Mouse (Mus musculus) kidney, embryonic 14.5 days (tissue): ENCODE data around the gene Smc6. TPM values are rescaled to one million over a fixed set of nuclear protein-coding genes. Genes with fewer than 3 reads are reported as not detected.

Experiments
- ATAC-seq: fragments of 200-750 bp; cut with Nextera tagmentation; 2 replicates; pipeline ENCODE4 v1.8.0; 2017; ENCODE audit warnings: moderate number of reproducible peaks, mild to moderate bottlenecking, moderate TSS enrichment, moderate library complexity; ENCODE audit not compliant: low FRiP score, low TSS enrichment
- H3K27ac ChIP-seq: fragments of 300-500 bp; sonication (generic); 2 replicates; pipeline ENCODE4 v1.5.1; 2014; ENCODE audit warnings: low read depth, mild to moderate bottlenecking, low read length, moderate library complexity, mixed read lengths
- H3K27me3 ChIP-seq: fragments of 300-500 bp; sonication (generic); 2 replicates; pipeline ENCODE4 v1.6.1; 2014; ENCODE audit warnings: mild to moderate bottlenecking, low read length; ENCODE audit not compliant: control insufficient read depth, insufficient read depth
- H3K36me3 ChIP-seq: fragments of 300-500 bp; sonication (generic); 2 replicates; pipeline ENCODE4 v1.6.1; 2014; ENCODE audit warnings: low read length, mixed read lengths; ENCODE audit not compliant: control insufficient read depth, insufficient read depth
- H3K4me1 ChIP-seq: fragments of 300-500 bp; sonication (generic); 2 replicates; pipeline ENCODE4 v1.6.1; 2014; ENCODE audit warnings: low read length, mixed read lengths; ENCODE audit not compliant: control insufficient read depth, insufficient read depth
- H3K4me2 ChIP-seq: fragments of 300-500 bp; sonication (generic); replicated peaks from 2 replicates; pipeline ENCODE4 v1.6.1; 2014; ENCODE audit warnings: low read depth, mild to moderate bottlenecking, low read length
- H3K4me3 ChIP-seq: fragments of 300-500 bp; sonication (generic); 2 replicates; pipeline ENCODE4 v1.5.1; 2014; ENCODE audit warnings: mild to moderate bottlenecking, low read length
- H3K9ac ChIP-seq: fragments of 300-500 bp; sonication (generic); 2 replicates; pipeline ENCODE4 v1.6.1; 2014; ENCODE audit warnings: low read depth, mild to moderate bottlenecking, low read length, moderate library complexity
- H3K9me3 ChIP-seq: fragments of 300-500 bp; sonication (generic); 2 replicates; pipeline ENCODE4 v1.6.1; 2016; ENCODE audit warnings: low read length; ENCODE audit not compliant: control insufficient read depth
- WGBS: fragments of 180-500 bp; shearing (Covaris S2); extraction: QIAGEN DNeasy Blood & Tissue Kit; methylation state at CpG from one replicate; pipeline ENCODE4 v1.1.7; 2014; 5-methylcytosine and 5-hydroxymethylcytosine counted together
- polyA plus RNA-seq: library from polyadenylated mRNA; unstranded; fragments of >200 nt; fragmentation: Nextera tagmentation; extraction: Ambion mirVana; gene quantifications from 2 replicates; pipeline ENCODE4 v1.2.1, GENCODE M21; 2014

Smc6 gene
- 127 and 141 TPM in 2 replicates for polyA plus RNA-seq

DNA sequence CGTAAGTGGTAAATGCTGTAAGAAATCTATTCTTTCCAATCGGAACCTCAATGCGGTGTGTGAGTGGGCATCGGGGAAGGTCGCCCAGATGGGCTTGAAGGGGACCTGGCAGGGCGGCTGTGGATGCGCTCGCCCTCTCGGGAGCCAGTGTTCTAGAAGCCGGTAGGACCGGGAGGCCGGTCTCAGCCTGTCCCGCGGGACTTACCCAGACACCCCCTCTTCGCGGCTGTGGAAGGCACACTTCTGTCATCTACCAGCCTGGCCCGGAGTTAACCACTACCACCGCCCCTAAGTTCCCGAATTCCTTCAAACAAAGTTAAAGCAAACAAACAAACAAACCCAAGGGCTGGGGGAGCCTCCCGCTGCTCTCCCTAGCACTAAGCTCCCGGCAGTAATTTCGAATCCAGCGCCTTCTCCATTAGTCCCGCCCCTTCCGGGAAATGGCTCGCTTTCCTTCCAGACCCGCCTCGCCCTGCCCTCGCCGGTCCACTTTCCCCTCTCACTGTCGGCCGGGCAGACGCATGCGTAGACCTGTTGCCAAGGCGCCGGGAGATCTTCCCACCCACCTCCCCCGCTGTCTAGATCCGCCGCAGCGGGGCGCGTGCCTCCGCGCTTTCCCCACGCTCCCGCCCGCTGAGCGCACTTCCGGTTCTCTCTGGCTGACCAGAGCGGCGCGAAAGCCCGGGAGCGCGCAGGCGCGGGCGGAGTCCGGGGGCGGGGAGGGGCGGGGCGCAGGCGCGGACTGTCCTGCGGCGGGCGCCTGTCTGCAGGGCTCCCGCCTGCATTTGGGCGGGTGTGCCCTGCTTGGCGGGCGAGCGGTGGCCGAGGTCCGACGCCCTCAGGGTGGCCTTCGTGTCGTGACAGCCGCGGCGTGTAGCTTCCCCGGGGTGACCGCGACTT is at the start of gene Smc6, which contains the start of gene Gen1:
Smc6 (plus strand) TSS at position 505 of the 900 bp plus-strand sequence.
Gen1 (minus strand) TSS at position 420 of the 900 bp plus-strand sequence.
- Histone ChIP-seq H3K27me3 (no peaks in the 10 kb centered on the region), H3K9me3 (no peaks in the 10 kb centered on the region), H3K4me1 (peaks cover 9% of the 10 kb centered on the region), H3K9ac (peak within 1 kb of the TSS; percentile 95), H3K27ac (peak within 1 kb of the TSS; percentile 94), H3K36me3 (no peaks in the 10 kb centered on the region), H3K4me2 (peak within 1 kb of the TSS; percentile 60), H3K4me3 (peak within 1 kb of the TSS; percentile 86)
- under 1% methylated on average over 80 of the region's 83 CpGs for WGBS
- ATAC-seq, result peak; percentile 99

DNA sequence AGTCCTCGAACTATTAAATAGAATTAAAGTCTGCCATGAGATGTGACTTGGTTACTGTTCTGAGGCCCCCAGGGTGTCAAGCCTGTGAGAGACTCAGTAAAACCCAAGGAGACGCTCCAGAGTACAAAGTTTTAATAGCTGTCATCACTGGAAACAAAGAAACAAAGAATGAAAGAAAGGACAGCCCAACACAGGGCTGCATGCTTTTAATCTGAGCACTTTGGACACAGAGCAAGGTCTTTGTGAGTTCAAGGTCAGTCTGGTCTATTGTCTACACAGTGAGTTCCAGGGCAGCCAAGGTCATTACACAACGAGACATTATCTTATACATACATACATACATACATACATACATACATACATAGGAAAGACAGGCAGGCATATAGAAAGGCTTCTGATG is 49.2 kb upstream of the Smc6 start:
- H3K36me3 ChIP-seq, result no peaks in the 10 kb centered on the region
- H3K27me3 ChIP-seq, result no peaks in the 10 kb centered on the region
- ATAC-seq, result no peak
- WGBS, result 79% methylated on average over 3 of the region's 3 CpGs
- no peak overlapping the region for H3K27ac ChIP-seq
- H3K4me1 ChIP-seq, result no peaks in the 10 kb centered on the region
- no peaks in the 10 kb centered on the region for H3K9me3 ChIP-seq
- H3K9ac ChIP-seq, result no peak overlapping the region
- no peak overlapping the region for H3K4me2 ChIP-seq
- H3K4me3 ChIP-seq, result no peak overlapping the region

DNA sequence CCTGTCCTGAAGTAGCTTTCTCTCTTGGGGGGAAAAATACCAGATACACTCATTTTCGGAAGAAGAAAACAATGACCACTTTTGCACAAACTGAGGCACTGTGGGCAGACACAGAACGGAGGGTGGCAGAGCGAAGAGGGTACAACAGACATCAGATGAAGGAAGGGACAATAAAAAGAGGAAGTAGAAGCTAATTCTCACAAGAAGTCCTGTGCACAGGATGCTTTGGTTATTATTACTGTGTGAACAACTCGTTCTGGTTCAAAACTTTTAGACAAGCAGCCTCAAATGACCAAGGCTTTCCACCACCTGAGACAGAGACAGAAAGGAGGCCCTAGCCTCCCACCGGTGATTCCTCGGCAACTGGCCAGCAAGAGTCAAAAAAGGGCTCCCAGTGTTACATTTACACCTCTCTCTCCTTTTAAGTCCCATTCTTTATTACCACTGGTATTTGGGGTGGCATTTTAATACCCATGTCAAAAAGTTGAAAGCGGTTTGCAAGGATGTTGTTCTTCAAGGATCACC is 47.9 kb upstream of the Smc6 start:
- Histone ChIP-seq H3K9ac (no peak overlapping the region), H3K4me1 (peaks cover 5% of the 10 kb centered on the region; the same call in 1 of the 2 replicates), H3K36me3 (no peaks in the 10 kb centered on the region), H3K9me3 (no peaks in the 10 kb centered on the region), H3K27me3 (no peaks in the 10 kb centered on the region), H3K4me3 (no peak overlapping the region), H3K4me2 (no peak overlapping the region), H3K27ac (no peak overlapping the region)
- WGBS, result 23% methylated on average over 7 of the region's 7 CpGs
- no peak for ATAC-seq

DNA sequence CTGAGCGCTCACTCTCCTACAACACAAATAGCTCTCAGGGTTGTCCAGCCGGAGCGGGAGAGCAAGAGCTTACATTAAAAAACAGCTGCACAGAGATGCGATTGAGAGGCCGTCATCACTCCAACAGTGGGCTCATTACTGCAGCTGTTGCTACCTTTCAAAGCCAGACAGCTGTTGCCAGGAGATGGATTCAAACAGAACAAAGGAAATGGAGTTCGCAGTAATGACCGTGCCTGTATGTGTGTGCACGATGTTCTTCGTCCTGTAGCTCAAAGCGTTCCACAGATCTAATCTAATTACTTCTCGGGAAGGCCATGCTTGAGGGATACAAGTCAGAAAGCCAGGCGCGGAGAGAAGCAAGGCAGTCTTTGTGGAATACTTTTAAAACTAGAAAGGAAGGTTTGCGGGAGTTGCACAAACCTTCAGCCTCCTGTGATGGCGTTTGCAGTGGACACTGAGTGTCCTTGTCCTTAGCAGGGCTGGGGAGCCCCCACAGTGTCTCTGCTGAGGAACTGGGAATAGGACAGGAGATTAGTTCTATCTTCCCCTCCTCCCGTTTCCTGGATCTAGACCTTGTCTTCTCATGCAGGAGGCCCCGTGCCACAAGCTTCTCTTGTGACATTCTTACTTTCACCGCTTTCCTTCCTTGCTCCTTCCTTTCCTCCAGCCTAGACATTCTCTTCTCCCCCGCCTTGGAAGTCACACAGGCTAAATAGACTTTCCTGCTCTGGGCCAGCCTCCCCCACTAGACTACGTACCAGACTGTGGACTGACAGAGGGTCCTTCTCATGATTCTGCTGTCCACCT is 44.0 kb upstream of the Smc6 start:
- no peaks in the 10 kb centered on the region for H3K9me3 ChIP-seq
- H3K4me1 ChIP-seq, result peaks cover 5% of the 10 kb centered on the region; the same call in 1 of the 2 replicates
- no peak overlapping the region for H3K9ac ChIP-seq
- H3K27me3 ChIP-seq, result no peaks in the 10 kb centered on the region
- 51% methylated on average over 20 of the region's 20 CpGs for WGBS
- H3K4me2 ChIP-seq, result no peak overlapping the region
- H3K36me3 ChIP-seq, result no peaks in the 10 kb centered on the region
- no peak overlapping the region for H3K27ac ChIP-seq
- H3K4me3 ChIP-seq, result no peak overlapping the region
- ATAC-seq, result peak; percentile 38; the same call in 1 of the 2 replicates

DNA sequence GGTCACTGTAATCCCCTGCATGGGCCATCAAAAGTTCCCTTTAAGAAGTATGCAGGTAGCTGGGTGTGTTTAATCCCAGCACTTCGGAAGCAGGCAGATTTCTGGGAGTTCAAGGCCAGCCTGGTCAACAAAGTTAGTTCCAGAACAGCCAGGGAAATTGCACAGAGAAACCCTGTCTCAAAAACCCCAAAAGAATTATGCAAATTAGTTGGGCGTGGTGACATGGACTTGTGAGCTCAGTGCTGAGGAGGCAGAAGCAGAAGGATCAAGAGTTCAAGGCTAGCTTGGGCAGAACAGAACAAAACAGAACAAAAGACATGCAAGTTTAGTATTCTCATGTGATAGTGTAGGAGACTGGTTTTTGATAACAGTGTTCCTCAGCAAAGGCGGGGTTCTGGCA is 43.1 kb upstream of the Smc6 start:
- peaks cover 5% of the 10 kb centered on the region; the same call in 1 of the 2 replicates for H3K4me1 ChIP-seq
- H3K27ac ChIP-seq, result no peak overlapping the region
- no peaks in the 10 kb centered on the region for H3K9me3 ChIP-seq
- H3K4me2 ChIP-seq, result no peak overlapping the region
- H3K9ac ChIP-seq, result no peak overlapping the region
- ATAC-seq, result no peak
- H3K36me3 ChIP-seq, result no peaks in the 10 kb centered on the region
- H3K27me3 ChIP-seq, result no peaks in the 10 kb centered on the region
- WGBS, result 65% methylated on average over 3 of the region's 3 CpGs
- H3K4me3 ChIP-seq, result no peak overlapping the region

DNA sequence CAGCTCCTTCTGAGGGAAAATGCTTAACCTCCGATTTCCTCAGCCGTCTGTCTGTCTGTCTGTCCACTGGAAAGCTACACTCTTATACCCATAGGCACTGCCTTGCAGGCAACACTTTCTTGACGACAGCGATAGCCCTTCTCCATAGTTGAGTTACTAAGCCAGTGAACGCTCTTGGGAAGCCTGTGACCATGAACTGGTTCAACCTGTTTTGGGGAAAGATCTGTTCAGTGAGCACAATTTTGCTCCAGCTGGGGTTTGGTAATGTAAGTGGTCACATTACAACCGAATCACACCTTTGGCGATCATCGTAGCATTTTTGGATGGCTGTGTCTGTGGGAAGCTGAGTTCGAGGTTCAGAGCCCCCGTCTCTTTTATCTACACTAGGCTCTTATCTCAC is 42.6 kb upstream of the Smc6 start:
- Histone ChIP-seq H3K4me3 (no peak overlapping the region), H3K9ac (no peak overlapping the region), H3K9me3 (no peaks in the 10 kb centered on the region), H3K36me3 (no peaks in the 10 kb centered on the region), H3K27me3 (no peaks in the 10 kb centered on the region), H3K27ac (no peak overlapping the region), H3K4me2 (no peak overlapping the region), H3K4me1 (peaks cover 5% of the 10 kb centered on the region; the same call in 1 of the 2 replicates)
- 72% methylated on average over 10 of the region's 10 CpGs for WGBS
- no peak for ATAC-seq

DNA sequence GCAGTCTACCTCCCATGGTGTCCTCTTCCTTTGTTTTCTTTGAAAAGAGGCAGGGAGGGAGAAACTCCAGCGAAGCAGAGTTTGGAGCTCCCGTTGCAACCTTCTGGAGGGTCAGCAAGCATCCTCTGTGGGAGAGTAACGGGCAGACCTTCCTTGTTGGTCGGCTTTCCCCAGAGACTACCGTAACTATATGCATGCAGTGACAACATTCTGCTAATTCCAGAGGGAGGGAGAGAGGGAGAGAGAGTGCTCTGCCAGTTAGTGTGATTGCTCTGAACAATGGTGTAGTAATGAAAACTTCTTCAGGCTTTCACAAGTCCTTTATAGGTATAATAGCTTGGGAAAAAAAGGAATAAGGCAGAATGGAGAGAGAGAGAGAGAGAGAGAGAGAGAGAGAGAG is 41.0 kb upstream of the Smc6 start:
- no peak overlapping the region for H3K27ac ChIP-seq
- H3K36me3 ChIP-seq, result no peaks in the 10 kb centered on the region
- no peaks in the 10 kb centered on the region for H3K27me3 ChIP-seq
- no peaks in the 10 kb centered on the region for H3K9me3 ChIP-seq
- H3K4me2 ChIP-seq, result no peak overlapping the region
- peaks cover 5% of the 10 kb centered on the region; the same call in 1 of the 2 replicates for H3K4me1 ChIP-seq
- H3K9ac ChIP-seq, result no peak overlapping the region
- WGBS, result 7% methylated on average over 5 of the region's 5 CpGs
- no peak for ATAC-seq
- H3K4me3 ChIP-seq, result no peak overlapping the region

DNA sequence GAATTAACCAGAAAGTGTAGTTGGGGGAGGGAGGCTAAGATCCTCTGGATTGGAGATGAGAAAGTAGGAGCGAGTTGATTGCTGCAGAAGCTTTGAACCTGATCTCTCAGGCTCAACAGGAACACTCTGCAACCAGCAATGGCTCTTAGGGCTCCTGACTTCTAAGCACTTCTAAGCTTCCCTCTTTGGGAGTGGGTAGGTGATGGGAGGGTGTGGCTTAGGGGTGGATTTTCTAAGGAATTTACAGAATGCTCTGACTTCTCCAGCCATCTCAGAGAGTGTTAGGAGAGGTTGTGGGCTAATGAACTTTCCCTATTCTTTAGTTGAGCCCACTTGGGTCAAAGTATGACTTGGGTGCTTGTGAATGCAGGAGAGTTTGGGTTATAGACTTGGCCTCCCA is 39.6 kb upstream of the Smc6 start:
- no peak overlapping the region for H3K4me2 ChIP-seq
- H3K9ac ChIP-seq, result no peak overlapping the region
- ATAC-seq, result no peak
- H3K4me1 ChIP-seq, result peaks cover 5% of the 10 kb centered on the region; the same call in 1 of the 2 replicates
- H3K27ac ChIP-seq, result no peak overlapping the region
- H3K36me3 ChIP-seq, result no peaks in the 10 kb centered on the region
- H3K27me3 ChIP-seq, result no peaks in the 10 kb centered on the region
- H3K9me3 ChIP-seq, result no peaks in the 10 kb centered on the region
- WGBS, result 45% methylated on average over 1 of the region's 1 CpGs
- H3K4me3 ChIP-seq, result no peak overlapping the region
